Mouse (Mus musculus) heart, embryonic 13.5 days (tissue): ENCODE data around the gene Rnf212b. TPM values are rescaled to one million over a fixed set of nuclear protein-coding genes. Genes with fewer than 3 reads are reported as not detected.

ENCODE experiments used
- ATAC-seq: fragments of 200-750 bp; cut with Nextera tagmentation; 2 replicates; pipeline ENCODE4 v1.8.0; 2017; ENCODE audit warnings: moderate TSS enrichment; ENCODE audit not compliant: insufficient number of reproducible peaks, low FRiP score, low TSS enrichment; ENCODE audit errors: extremely low read depth
- H3K27ac ChIP-seq: fragments of 300-500 bp; sonication (generic); replicated peaks from 2 replicates; pipeline ENCODE4 v1.5.1; 2015; ENCODE audit warnings: moderate library complexity, mild to moderate bottlenecking, inconsistent platforms
- H3K27me3 ChIP-seq: fragments of 300-500 bp; sonication (generic); replicated peaks from 2 replicates; pipeline ENCODE4 v1.6.1; 2015; ENCODE audit warnings: mild to moderate bottlenecking, inconsistent platforms
- H3K36me3 ChIP-seq: fragments of 300-500 bp; sonication (generic); 2 replicates; pipeline ENCODE4 v1.6.1; 2015; ENCODE audit warnings: mild to moderate bottlenecking, inconsistent platforms
- H3K4me1 ChIP-seq: fragments of 300-500 bp; sonication (generic); 2 replicates; pipeline ENCODE4 v1.6.1; 2015; ENCODE audit warnings: inconsistent platforms
- H3K4me2 ChIP-seq: fragments of 300-500 bp; sonication (generic); 2 replicates; pipeline ENCODE4 v1.6.1; 2015; ENCODE audit warnings: inconsistent platforms, mild to moderate bottlenecking, moderate library complexity
- H3K4me3 ChIP-seq: fragments of 300-500 bp; sonication (generic); 2 replicates; pipeline ENCODE4 v1.5.1; 2015; ENCODE audit warnings: moderate library complexity, mild to moderate bottlenecking, inconsistent platforms
- H3K9ac ChIP-seq: fragments of 300-500 bp; sonication (generic); 2 replicates; pipeline ENCODE4 v1.6.1; 2015; ENCODE audit warnings: inconsistent platforms, mild to moderate bottlenecking, moderate library complexity
- H3K9me3 ChIP-seq: fragments of 300-500 bp; sonication (generic); 2 replicates; pipeline ENCODE4 v1.6.1; 2016; ENCODE audit warnings: inconsistent platforms
- WGBS: fragments of 180-500 bp; shearing (Covaris S2); methylation state at CpG from one replicate; pipeline ENCODE4 v1.1.7; 2015; ENCODE audit warnings: mixed read lengths; 5-methylcytosine and 5-hydroxymethylcytosine counted together
- polyA plus RNA-seq: library from polyadenylated mRNA; unstranded; fragments of >200 nt; fragmentation: Nextera tagmentation; extraction: Ambion mirVana; gene quantifications from 2 replicates; pipeline ENCODE4 v1.2.1, GENCODE M21; 2015

The Rnf212b gene
- polyA plus RNA-seq, 1 experiment from 2014 or later: not detected

- ATAC-seq: no peak
- peak overlapping the region; percentile 8; the same call in 1 of the 2 replicates for H3K9ac ChIP-seq
- H3K4me2 ChIP-seq: no peak overlapping the region
- H3K4me3 ChIP-seq: no peak overlapping the region
- 43% methylated on average over 2 of the region's 2 CpGs for WGBS
- peaks cover 42% of the 10 kb centered on the region for H3K36me3 ChIP-seq
- H3K27ac ChIP-seq: peak overlapping the region; percentile 44
- no peaks in the 10 kb centered on the region for H3K9me3 ChIP-seq
- peaks cover 40% of the 10 kb centered on the region for H3K4me1 ChIP-seq
- H3K27me3 ChIP-seq: no peaks in the 10 kb centered on the region
Measured at GRCm38 (mm10) chr14:54897445-54897844, 83.5 kb downstream of the Rnf212b start.

DNA sequence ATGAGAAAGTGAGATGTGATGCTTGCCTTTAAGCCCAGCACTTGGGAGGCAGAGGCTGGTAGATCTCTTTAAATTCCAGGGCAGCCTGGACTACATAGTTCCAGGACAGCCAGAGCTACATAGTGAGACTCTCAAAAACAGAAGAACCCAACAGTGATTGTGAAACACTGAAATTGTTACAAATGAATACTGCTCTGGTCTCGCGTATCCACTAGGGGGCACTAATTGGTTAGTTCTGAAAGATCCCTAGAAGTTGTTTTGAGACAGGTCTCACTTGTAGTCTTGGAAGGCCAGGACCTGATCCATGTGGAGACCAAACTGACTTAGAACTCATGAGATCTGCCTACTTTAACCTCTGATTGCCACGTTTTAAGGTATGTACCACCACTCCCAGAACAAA lies 86.4 kb downstream of the Rnf212b start:
- Histone ChIP-seq H3K27ac (peak overlapping the region; percentile 45), H3K4me2 (no peak overlapping the region), H3K9ac (no peak overlapping the region), H3K36me3 (peaks cover 57% of the 10 kb centered on the region), H3K4me1 (peaks cover 29% of the 10 kb centered on the region), H3K9me3 (no peaks in the 10 kb centered on the region), H3K27me3 (no peaks in the 10 kb centered on the region), H3K4me3 (no peak overlapping the region)
- no peak for ATAC-seq
- WGBS: 2% methylated on average over 3 of the region's 3 CpGs

GRCm38 (mm10) chr14:54903641-54904040 lies 89.7 kb downstream of the Rnf212b start:
- WGBS: 84% methylated on average over 4 of the region's 4 CpGs
- Histone ChIP-seq H3K27me3 (no peaks in the 10 kb centered on the region), H3K4me1 (peaks cover 4% of the 10 kb centered on the region), H3K9ac (no peak overlapping the region), H3K4me2 (no peak overlapping the region), H3K27ac (no peak overlapping the region), H3K36me3 (peaks cover 57% of the 10 kb centered on the region), H3K9me3 (no peaks in the 10 kb centered on the region), H3K4me3 (no peak overlapping the region)
- no peak for ATAC-seq

Other genes with a start within 250 kb of the Rnf212b start
- 28.1 and 29.6 TPM in 2 replicates for gene Ajuba, start 236.6 kb upstream of the Rnf212b start, polyA plus RNA-seq
- 5.8 and 6.0 TPM in 2 replicates for gene 4931414P19Rik, start 208.1 kb upstream of the Rnf212b start, polyA plus RNA-seq
- 323 and 363 TPM in 2 replicates for gene Psmb5, start 196.1 kb upstream of the Rnf212b start, polyA plus RNA-seq
- gene Psmb11, start 192.7 kb upstream of the Rnf212b start, polyA plus RNA-seq: 0.23 and 0.68 TPM in 2 replicates
- not detected in 2 replicates for gene Gm17606, start 173.2 kb upstream of the Rnf212b start, polyA plus RNA-seq
- 1.7 and 2.1 TPM in 2 replicates for gene Cdh24, start 172.8 kb upstream of the Rnf212b start, polyA plus RNA-seq
- gene 1700123O20Rik, start 127.9 kb upstream of the Rnf212b start, polyA plus RNA-seq: 48.1 and 49.2 TPM in 2 replicates
- 81.2 and 85.3 TPM in 2 replicates for gene Acin1, start 127.2 kb upstream of the Rnf212b start, polyA plus RNA-seq
- 0.16 and 0.18 TPM in 2 replicates for gene Gm29776, start 115.3 kb upstream of the Rnf212b start, polyA plus RNA-seq
- gene Cebpe, start 102.0 kb upstream of the Rnf212b start, polyA plus RNA-seq: 0.11 TPM in 1 of 2 replicates, not detected in the other
- gene Slc7a8, start 32.2 kb upstream of the Rnf212b start, polyA plus RNA-seq: 3.4 and 4.0 TPM in 2 replicates
- 5.3 and 8.0 TPM in 2 replicates for gene Homez, start 56.8 kb downstream of the Rnf212b start, polyA plus RNA-seq
- gene Ppp1r3e, start 63.4 kb downstream of the Rnf212b start, polyA plus RNA-seq: 1.1 and 1.7 TPM in 2 replicates
- gene Bcl2l2, start 69.2 kb downstream of the Rnf212b start, polyA plus RNA-seq: 2.5 and 2.6 TPM in 2 replicates
- gene Gm20521, start 69.3 kb downstream of the Rnf212b start, polyA plus RNA-seq: not detected in 2 replicates
- 72.3 and 74.0 TPM in 2 replicates for gene Pabpn1, start 78.4 kb downstream of the Rnf212b start, polyA plus RNA-seq
- 33.9 and 37.4 TPM in 2 replicates for gene Slc22a17, start 99.0 kb downstream of the Rnf212b start, polyA plus RNA-seq
- 13.3 and 13.9 TPM in 2 replicates for gene Efs, start 112.0 kb downstream of the Rnf212b start, polyA plus RNA-seq
- gene Il25, start 118.6 kb downstream of the Rnf212b start, polyA plus RNA-seq: not detected in 2 replicates
- 0.49 and 0.98 TPM in 2 replicates for gene Cmtm5, start 122.1 kb downstream of the Rnf212b start, polyA plus RNA-seq
- 1,796 and 1,858 TPM in 2 replicates for gene Myh6, start 152.8 kb downstream of the Rnf212b start, polyA plus RNA-seq
- not detected in 2 replicates for gene Gm17428, start 162.8 kb downstream of the Rnf212b start, polyA plus RNA-seq
- 3,662 and 3,747 TPM in 2 replicates for gene Myh7, start 180.5 kb downstream of the Rnf212b start, polyA plus RNA-seq
- 56.8 and 58.2 TPM in 2 replicates for gene Ngdn, start 201.3 kb downstream of the Rnf212b start, polyA plus RNA-seq